Mouse (Mus musculus) neural tube, embryonic 12.5 days (tissue): Measurements from ENCODE around the gene Dhdds. TPM values are rescaled to one million over a fixed set of nuclear protein-coding genes. Genes with fewer than 3 reads are reported as not detected.
A peak's percentile ranks its signal among the peaks of the same experiment; 100 is the strongest.

Experiments
- ATAC-seq: fragments of 200-750 bp; cut with Nextera tagmentation; 2 replicates; pipeline ENCODE4 v1.8.0; 2017; ENCODE audit warnings: low read depth, mild to moderate bottlenecking, moderate TSS enrichment, moderate library complexity; ENCODE audit not compliant: low FRiP score
- H3K27ac ChIP-seq: fragments of 300-500 bp; sonication (generic); 2 replicates; pipeline ENCODE4 v1.5.1; 2016
- H3K27me3 ChIP-seq: fragments of 300-500 bp; sonication (generic); replicated peaks from 2 replicates; pipeline ENCODE4 v1.6.1; 2016; ENCODE audit warnings: mild to moderate bottlenecking
- H3K36me3 ChIP-seq: fragments of 300-500 bp; sonication (generic); 2 replicates; pipeline ENCODE4 v1.6.1; 2016; ENCODE audit warnings: mild to moderate bottlenecking
- H3K4me1 ChIP-seq: fragments of 300-500 bp; sonication (generic); 2 replicates; pipeline ENCODE4 v1.6.1; 2016
- H3K4me2 ChIP-seq: fragments of 300-500 bp; sonication (generic); replicated peaks from 2 replicates; pipeline ENCODE4 v1.6.1; 2016; ENCODE audit warnings: mild to moderate bottlenecking
- H3K4me3 ChIP-seq: fragments of 300-500 bp; sonication (generic); 2 replicates; pipeline ENCODE4 v1.5.1; 2016
- H3K9ac ChIP-seq: fragments of 300-500 bp; sonication (generic); 2 replicates; pipeline ENCODE4 v1.6.1; 2016; ENCODE audit warnings: mild to moderate bottlenecking
- H3K9me3 ChIP-seq: fragments of 300-500 bp; sonication (generic); 2 replicates; pipeline ENCODE4 v1.6.1; 2016; ENCODE audit warnings: mild to moderate bottlenecking
- WGBS: fragments of 180-500 bp; shearing (Covaris S2); methylation state at CpG from one replicate; pipeline ENCODE4 v1.1.7; 2016; 5-methylcytosine and 5-hydroxymethylcytosine counted together
- polyA plus RNA-seq: library from polyadenylated mRNA; unstranded; fragments of >200 nt; fragmentation: Nextera tagmentation; extraction: Ambion mirVana; gene quantifications from 2 replicates; pipeline ENCODE4 v1.2.1, GENCODE M21; 2016

Dhdds gene
- polyA plus RNA-seq: 41.1 and 42.7 TPM in 2 replicates

GRCm38 (mm10) chr4:134000466-134001438 lies at the start of gene Dhdds:
Gene Dhdds, minus strand, starts transcription at chr4:134000918.
- Histone ChIP-seq H3K4me1 (peaks cover 9% of the 10 kb centered on the region), H3K27me3 (no peaks in the 10 kb centered on the region), H3K9me3 (no peaks in the 10 kb centered on the region), H3K4me3 (peak within 1 kb of the TSS; percentile 50), H3K36me3 (peaks cover 7% of the 10 kb centered on the region; the same call in 1 of the 2 replicates), H3K4me2 (peak within 1 kb of the TSS; percentile 90), H3K9ac (peak within 1 kb of the TSS; percentile 70), H3K27ac (no peak within 1 kb of the TSS)
- ATAC-seq: peak; percentile 99
- 2% methylated on average over 49 of the region's 49 CpGs for WGBS

- Histone ChIP-seq H3K27ac (no peak overlapping the region), H3K4me2 (no peak overlapping the region), H3K9ac (no peak overlapping the region), H3K36me3 (no peaks in the 10 kb centered on the region), H3K27me3 (no peaks in the 10 kb centered on the region), H3K9me3 (no peaks in the 10 kb centered on the region), H3K4me1 (peaks cover 3% of the 10 kb centered on the region; the same call in 1 of the 2 replicates), H3K4me3 (no peak overlapping the region)
- ATAC-seq: no peak
- 73% methylated on average over 5 of the region's 5 CpGs for WGBS
Measured at GRCm38 (mm10) chr4:134047648-134048047, 46.9 kb upstream of the Dhdds start.

- WGBS: 59% methylated on average over 2 of the region's 2 CpGs
- ATAC-seq: no peak
Measured at GRCm38 (mm10) chr4:134043041-134043440, 42.3 kb upstream of the Dhdds start.

GRCm38 (mm10) chr4:134041317-134042123 lies 40.8 kb upstream of the Dhdds start:
- whole genome bisulfite sequencing: 51% methylated on average over 9 of the region's 9 CpGs
- H3K9me3 ChIP-seq: no peaks in the 10 kb centered on the region
- peaks cover 6% of the 10 kb centered on the region; the same call in 1 of the 2 replicates for H3K4me1 ChIP-seq
- H3K27me3 ChIP-seq: no peaks in the 10 kb centered on the region; the same call in 1 of the 2 replicates
- H3K4me3 ChIP-seq: no peak overlapping the region
- no peak overlapping the region for H3K27ac ChIP-seq
- no peaks in the 10 kb centered on the region for H3K36me3 ChIP-seq
- H3K9ac ChIP-seq: no peak overlapping the region
- H3K4me2 ChIP-seq: no peak overlapping the region
- peak; percentile 33; the same call in 1 of the 2 replicates for ATAC-seq

More at GRCm38 (mm10) chr4:134043041-134043440, 42.3 kb upstream of the Dhdds start:
- no peak overlapping the region for H3K4me2 ChIP-seq
- no peaks in the 10 kb centered on the region for H3K36me3 ChIP-seq
- peaks cover 6% of the 10 kb centered on the region; the same call in 1 of the 2 replicates for H3K4me1 ChIP-seq
- no peaks in the 10 kb centered on the region; the same call in 1 of the 2 replicates for H3K27me3 ChIP-seq
- no peak overlapping the region for H3K9ac ChIP-seq
- H3K27ac ChIP-seq: no peak overlapping the region
- no peaks in the 10 kb centered on the region for H3K9me3 ChIP-seq
- H3K4me3 ChIP-seq: no peak overlapping the region

- Histone ChIP-seq H3K4me2 (no peak overlapping the region), H3K27me3 (no peaks in the 10 kb centered on the region; the same call in 1 of the 2 replicates), H3K36me3 (no peaks in the 10 kb centered on the region), H3K27ac (no peak overlapping the region), H3K9me3 (no peaks in the 10 kb centered on the region), H3K9ac (no peak overlapping the region), H3K4me3 (no peak overlapping the region), H3K4me1 (no peaks in the 10 kb centered on the region)
- WGBS: 5% methylated on average over 16 of the region's 16 CpGs
- peak; percentile 56; the same call in 1 of the 2 replicates for ATAC-seq
Measured at GRCm38 (mm10) chr4:134035953-134036352, 35.2 kb upstream of the Dhdds start.

GRCm38 (mm10) chr4:134025802-134026201 lies 25.1 kb upstream of the Dhdds start:
- no peak for ATAC-seq
- Histone ChIP-seq H3K27ac (no peak overlapping the region), H3K36me3 (no peaks in the 10 kb centered on the region), H3K4me3 (no peak overlapping the region), H3K9ac (no peak overlapping the region), H3K4me1 (no peaks in the 10 kb centered on the region), H3K27me3 (no peaks in the 10 kb centered on the region), H3K4me2 (no peak overlapping the region), H3K9me3 (no peaks in the 10 kb centered on the region)
- 35% methylated on average over 9 of the region's 9 CpGs for whole genome bisulfite sequencing

- Histone ChIP-seq H3K27ac (no peak overlapping the region), H3K9ac (no peak overlapping the region), H3K27me3 (peaks cover 8% of the 10 kb centered on the region; the same call in 1 of the 2 replicates), H3K36me3 (no peaks in the 10 kb centered on the region), H3K4me2 (peak overlapping the region; percentile 70), H3K9me3 (no peaks in the 10 kb centered on the region), H3K4me1 (peaks cover 46% of the 10 kb centered on the region), H3K4me3 (no peak overlapping the region)
- ATAC-seq: no peak
- WGBS: 2% methylated on average over 11 of the region's 11 CpGs
Measured at GRCm38 (mm10) chr4:134020621-134021020, 19.9 kb upstream of the Dhdds start.

GRCm38 (mm10) chr4:134019641-134020351 lies 19.1 kb upstream of the Dhdds start:
- Histone ChIP-seq H3K4me2 (peak overlapping the region; percentile 70), H3K4me1 (peaks cover 47% of the 10 kb centered on the region), H3K9me3 (no peaks in the 10 kb centered on the region), H3K27me3 (peaks cover 8% of the 10 kb centered on the region; the same call in 1 of the 2 replicates), H3K9ac (peak overlapping the region; percentile 26; the same call in 1 of the 2 replicates), H3K36me3 (no peaks in the 10 kb centered on the region), H3K4me3 (0 out of 2 replicates have a peak overlapping the region, but pooled peaks have one; percentile 10), H3K27ac (no peak overlapping the region)
- WGBS: 2% methylated on average over 16 of the region's 16 CpGs
- ATAC-seq: peak; percentile 48; the same call in 1 of the 2 replicates

- 0 out of 2 replicates have a peak, but pooled peaks have one; percentile 30 for ATAC-seq
- Histone ChIP-seq H3K9me3 (no peaks in the 10 kb centered on the region), H3K4me2 (peak overlapping the region; percentile 70), H3K27ac (no peak overlapping the region), H3K27me3 (peaks cover 8% of the 10 kb centered on the region; the same call in 1 of the 2 replicates), H3K9ac (no peak overlapping the region), H3K4me1 (peaks cover 47% of the 10 kb centered on the region), H3K36me3 (no peaks in the 10 kb centered on the region), H3K4me3 (no peak overlapping the region)
- 1% methylated on average over 9 of the region's 10 CpGs for WGBS
Measured at GRCm38 (mm10) chr4:134019210-134019609, 18.5 kb upstream of the Dhdds start.

GRCm38 (mm10) chr4:134018779-134019145 lies 18.0 kb upstream of the Dhdds start, which contains the start of gene Lin28a:
Gene Lin28a, minus strand, starts transcription at chr4:134018841.
- no peaks in the 10 kb centered on the region for H3K9me3 ChIP-seq
- peak within 1 kb of the TSS; percentile 38 for H3K9ac ChIP-seq
- no peaks in the 10 kb centered on the region for H3K36me3 ChIP-seq
- peak within 1 kb of the TSS; percentile 31 for H3K4me3 ChIP-seq
- WGBS: 1% methylated on average over 9 of the region's 9 CpGs
- H3K4me2 ChIP-seq: peak within 1 kb of the TSS; percentile 70
- H3K27me3 ChIP-seq: peaks cover 8% of the 10 kb centered on the region; the same call in 1 of the 2 replicates
- H3K27ac ChIP-seq: no peak within 1 kb of the TSS
- ATAC-seq: 0 out of 2 replicates have a peak, but pooled peaks have one; percentile 49
- H3K4me1 ChIP-seq: peaks cover 47% of the 10 kb centered on the region
